9 mouse cellular contexts compared by ENCODE assay signal in genomic region chr7:30336384-30336783, GRCm38 (mm10). TPM values are rescaled to one million over a fixed set of nuclear protein-coding genes. Genes with fewer than 3 reads are reported as not detected.
DNase-seq lines count a peak whose midpoint lies in the region; ATAC-seq and TF ChIP-seq lines count a peak whose summit lies in the region.
"Had no signal": no experiment of that assay in that cellular context is flagged by ENCODE, and none has a peak within 500 bp of the region (broad histone marks: within the 10 kb centered on the region; RNA-seq: fewer than 3 reads in every experiment).

No protein-coding gene starts in this region.

- no peaks in the 10 kb centered on the region for H3K4me1 ChIP-seq in forebrain, embryonic 11.5 days (replicated peaks; ENCODE audit: control insufficient read depth, insufficient read depth, low read length)

- H3K4me3 ChIP-seq in forebrain, embryonic 11.5 days (ENCODE audit: low read depth, low read length): no peak overlapping the region
- H3K4me3 ChIP-seq in layer of hippocampus, adult 2 months: no peak overlapping the region
- H3K4me3 ChIP-seq: midbrain, embryonic 12.5 days had no signal

- intact Hi-C loops in heart, postnatal 25 days (cut with DNase I): no loop called here

- H3K27me3 ChIP-seq in forebrain, embryonic 11.5 days (ENCODE audit: control insufficient read depth, insufficient read depth, low read length): 0 out of 2 replicates have a peak, but pooled peaks cover 5% of the 10 kb centered on the region

- no peaks in the 10 kb centered on the region for H3K9me3 ChIP-seq in forebrain, embryonic 11.5 days (ENCODE audit: control insufficient read depth, low read length)
- H3K9me3 ChIP-seq: midbrain, embryonic 12.5 days had no signal

- ATAC-seq in forebrain, embryonic 11.5 days (replicated peaks; ENCODE audit: low FRiP score): no peak; the same call in 1 of the 2 replicates

- H3K27ac ChIP-seq in forebrain, embryonic 11.5 days (ENCODE audit: low read depth, low read length): no peak overlapping the region
- H3K27ac ChIP-seq in layer of hippocampus, adult 2 months: peak overlapping the region; percentile 54; the same call in 1 of the 2 replicates
- H3K27ac ChIP-seq: midbrain, embryonic 12.5 days had no signal

- peak; percentile 63 for DNase-seq in MEL-GATA-1-ER (ENCODE audit: extremely low read depth, low read depth)
- DNase-seq in c-Kit-negative CD71-positive TER-119-positive erythroid progenitor cells, embryonic 14.5 days (ENCODE audit: low read depth, low spot score): peak; percentile 38
- peak; percentile 91 for DNase-seq in forebrain, embryonic 11.5 days (ENCODE audit: low spot score)
- DNase-seq in heart, postnatal 25 days (ENCODE audit: low spot score): peak; percentile 41
- peak; percentile 88 to 93 for DNase-seq in layer of hippocampus, adult 2 months (ENCODE audit: low spot score in 2 of 2)
- DNase-seq in lung, postnatal 14 days: peak; percentile 90
- DNase-seq in right cerebral cortex, adult 18-20 months: peak; percentile 90
- peak; percentile 89 for DNase-seq in urinary bladder, postnatal 14 days (ENCODE audit: low spot score)

- H3K9ac ChIP-seq in forebrain, embryonic 11.5 days (ENCODE audit: low read length): no peak overlapping the region
- H3K9ac ChIP-seq: midbrain, embryonic 12.5 days had no signal

- WGBS in forebrain, embryonic 11.5 days: 3% methylated on average over 9 of the region's 9 CpGs

- no peak overlapping the region for H3K4me2 ChIP-seq in forebrain, embryonic 11.5 days (ENCODE audit: low read depth, low read length, severe bottlenecking)
- H3K4me2 ChIP-seq: midbrain, embryonic 12.5 days had no signal

- peak; percentile 98 for TF ChIP-seq CTCF in layer of hippocampus, adult 2 months (conservative IDR thresholded peaks at IDR 0.05)

- H3K36me3 ChIP-seq in forebrain, embryonic 11.5 days (ENCODE audit: control insufficient read depth, insufficient read depth, low read length): no peaks in the 10 kb centered on the region
- H3K36me3 ChIP-seq: midbrain, embryonic 12.5 days had no signal

RNA-seq across cellular contexts. Expression of gene Sdhaf1, which starts 12.7 kb away (rescaled TPM):
- polyA plus RNA-seq in forebrain, embryonic 11.5 days (2014; fragmentation: Nextera tagmentation; extraction: Ambion mirVana): 21.8 and 23.5 TPM in 2 replicates
- 10 to 100 TPM; 12.1 to 12.3 TPM for total RNA-seq in heart, postnatal 25 days (2021)
- total RNA-seq in layer of hippocampus, adult 2 months (2021): 1 to 10 TPM; 6.7 to 7.3 TPM

RNA-seq across cellular contexts. Expression of gene E130208F15Rik, which starts 14.8 kb away (rescaled TPM):
- polyA plus RNA-seq in forebrain, embryonic 11.5 days (2014; fragmentation: Nextera tagmentation; extraction: Ambion mirVana): not detected in 2 replicates
- total RNA-seq in heart, postnatal 25 days (2021): under 1 TPM; 0.45 to 0.99 TPM
- total RNA-seq in layer of hippocampus, adult 2 months (2021): under 1 TPM; 0.41 to 0.81 TPM
- polyA plus RNA-seq: midbrain, embryonic 12.5 days had no signal

RNA-seq across cellular contexts. Expression of gene Syne4, which starts 21.8 kb away (rescaled TPM):
- 29.2 and 30.2 TPM in 2 replicates for polyA plus RNA-seq in forebrain, embryonic 11.5 days (2014; fragmentation: Nextera tagmentation; extraction: Ambion mirVana)
- total RNA-seq in heart, postnatal 25 days (2021): 1 to 10 TPM in 1 of 2 experiments, under 1 TPM in 1; 0.65 to 1.3 TPM
- 10 to 100 TPM in 1 of 2 experiments, 1 to 10 TPM in 1; 9.4 to 14.2 TPM for total RNA-seq in layer of hippocampus, adult 2 months (2021)

RNA-seq across cellular contexts. Expression of gene Lrfn3, which starts 26.2 kb away (rescaled TPM):
- 7.2 TPM in 2 replicates for polyA plus RNA-seq in forebrain, embryonic 11.5 days (2014; fragmentation: Nextera tagmentation; extraction: Ambion mirVana)
- total RNA-seq in heart, postnatal 25 days (2021): 1 to 10 TPM in 1 of 2 experiments, under 1 TPM in 1; 0.95 to 1.3 TPM
- total RNA-seq in layer of hippocampus, adult 2 months (2021): 10 to 100 TPM; 32.4 to 34.6 TPM

RNA-seq across cellular contexts. Expression of gene Alkbh6, which starts 27.9 kb away (rescaled TPM):
- 71.3 and 83.8 TPM in 2 replicates for polyA plus RNA-seq in forebrain, embryonic 11.5 days (2014; fragmentation: Nextera tagmentation; extraction: Ambion mirVana)
- total RNA-seq in heart, postnatal 25 days (2021): 10 to 100 TPM; 23.1 to 24.6 TPM
- 10 to 100 TPM; 50.8 to 51.8 TPM for total RNA-seq in layer of hippocampus, adult 2 months (2021)

Comparison
In these comparisons a context has a peak if more than half of its experiments do, and no peak if none do; other contexts are left out.
1. DNase-seq: peak in every context shown above with its lines; median percentile 91 in forebrain, embryonic 11.5 days; 90 in layer of hippocampus, adult 2 months; 90 in lung, postnatal 14 days; 90 in right cerebral cortex, adult 18-20 months; 89 in urinary bladder, postnatal 14 days; 63 in MEL-GATA-1-ER; 41 in heart, postnatal 25 days; 38 in c-Kit-negative CD71-positive TER-119-positive erythroid progenitor cells, embryonic 14.5 days.
2. RNA of gene Syne4, which starts 21.8 kb away (total RNA-seq): 9.4 to 14.2 TPM in layer of hippocampus, adult 2 months; 0.65 to 1.3 TPM in heart, postnatal 25 days; every median in the first group is over 4 times any median in the second.